Mouse (Mus musculus) myocyte (in vitro differentiated cells): ENCODE data around the gene Nrarp. TPM values are rescaled to one million over a fixed set of nuclear protein-coding genes. Genes with fewer than 3 reads are reported as not detected.

Experiments used
- H3K27me3 ChIP-seq: one replicate; pipeline ENCODE4 v1.6.1; 2011; ENCODE audit not compliant: control insufficient read depth, insufficient read depth, insufficient read length
- H3K36me3 ChIP-seq: one replicate; pipeline ENCODE4 v1.6.1; 2011; ENCODE audit not compliant: control insufficient read depth, insufficient read depth
- H3K4me2 ChIP-seq: one replicate; pipeline ENCODE4 v1.6.1; 2011; ENCODE audit warnings: low read depth, control low read depth
- H3K4me3 ChIP-seq: one replicate; pipeline ENCODE4 v1.5.1; 2011; ENCODE audit warnings: mild to moderate bottlenecking, control low read depth, moderate library complexity
- H3K79me2 ChIP-seq: one replicate; pipeline ENCODE4 v1.6.1; 2011; ENCODE audit not compliant: control insufficient read depth, insufficient read depth
- H3ac ChIP-seq: one replicate; pipeline ENCODE4 v1.6.1; 2011; ENCODE audit not compliant: control insufficient read depth, insufficient read length
- CEBPB ChIP-seq: IDR thresholded peaks from 2 replicates; pipeline ENCODE4 v1.6.1; 2011; ENCODE audit warnings: mild to moderate bottlenecking, moderate library complexity; ENCODE audit not compliant: poor library complexity, insufficient read depth, severe bottlenecking
- E2F4 ChIP-seq: IDR thresholded peaks from one replicate; pipeline ENCODE4 v1.6.1; 2011; ENCODE audit warnings: mild to moderate bottlenecking, control low read depth, moderate library complexity; ENCODE audit not compliant: insufficient read depth
- MAX ChIP-seq: IDR thresholded peaks from one replicate; pipeline ENCODE4 v1.6.1; 2011; ENCODE audit warnings: low read depth, mild to moderate bottlenecking, control low read depth
- MYOD1 ChIP-seq, 3 experiments: IDR thresholded peaks; one replicate each; pipeline ENCODE4 v1.6.1; 2011; ENCODE audit warnings: control low read depth in 2 of 3, low read depth in 2 of 3, mild to moderate bottlenecking in 2 of 3, moderate library complexity in 1 of 3; ENCODE audit not compliant: insufficient read length in 2 of 3, control insufficient read depth in 1 of 3
- MYOG ChIP-seq, 3 experiments: IDR thresholded peaks; one replicate each; pipeline ENCODE4 v1.6.1; 2011; ENCODE audit warnings: control low read depth in 2 of 3, low read depth in 2 of 3, mild to moderate bottlenecking in 2 of 3; ENCODE audit not compliant: insufficient read length in 2 of 3, control insufficient read depth in 1 of 3, insufficient read depth in 1 of 3
- POLR2A ChIP-seq: IDR thresholded peaks from one replicate; pipeline ENCODE4 v1.6.1; 2011; ENCODE audit warnings: low read depth, mild to moderate bottlenecking, control low read depth, moderate library complexity; ENCODE audit not compliant: insufficient read length
- POLR2AphosphoS2 ChIP-seq: IDR thresholded peaks from one replicate; pipeline ENCODE4 v1.6.1; 2011; ENCODE audit warnings: low read depth, control low read depth; ENCODE audit not compliant: insufficient read length
- REST ChIP-seq: IDR thresholded peaks from one replicate; pipeline ENCODE4 v1.6.1; 2011; ENCODE audit warnings: mild to moderate bottlenecking, control low read depth, moderate library complexity; ENCODE audit not compliant: insufficient read depth, insufficient read length
- SRF ChIP-seq: IDR thresholded peaks from one replicate; pipeline ENCODE4 v1.6.1; 2011; ENCODE audit warnings: low read depth; ENCODE audit not compliant: control insufficient read depth, insufficient read length
- TCF12 ChIP-seq: IDR thresholded peaks from one replicate; pipeline ENCODE4 v1.6.1; 2011; ENCODE audit warnings: mild to moderate bottlenecking, control low read depth; ENCODE audit not compliant: poor library complexity, insufficient read depth, severe bottlenecking
- TCF3 ChIP-seq: IDR thresholded peaks from one replicate; pipeline ENCODE4 v1.6.1; 2011; ENCODE audit warnings: low read depth, control low read depth; ENCODE audit not compliant: insufficient read length
- USF1 ChIP-seq: IDR thresholded peaks from one replicate; pipeline ENCODE4 v1.6.1; 2011; ENCODE audit warnings: low read depth, mild to moderate bottlenecking, control low read depth, moderate library complexity
- polyA plus RNA-seq: library from polyadenylated mRNA; unstranded; fragments of >200 nt; fragmentation: generic; extraction: Trizol; gene quantifications from one replicate; pipeline ENCODE4 v1.2.1, GENCODE M21; 2012; ENCODE audit warnings: missing spikeins

Nrarp gene
- polyA plus RNA-seq, 1 experiment, result 1.3 TPM

DNA sequence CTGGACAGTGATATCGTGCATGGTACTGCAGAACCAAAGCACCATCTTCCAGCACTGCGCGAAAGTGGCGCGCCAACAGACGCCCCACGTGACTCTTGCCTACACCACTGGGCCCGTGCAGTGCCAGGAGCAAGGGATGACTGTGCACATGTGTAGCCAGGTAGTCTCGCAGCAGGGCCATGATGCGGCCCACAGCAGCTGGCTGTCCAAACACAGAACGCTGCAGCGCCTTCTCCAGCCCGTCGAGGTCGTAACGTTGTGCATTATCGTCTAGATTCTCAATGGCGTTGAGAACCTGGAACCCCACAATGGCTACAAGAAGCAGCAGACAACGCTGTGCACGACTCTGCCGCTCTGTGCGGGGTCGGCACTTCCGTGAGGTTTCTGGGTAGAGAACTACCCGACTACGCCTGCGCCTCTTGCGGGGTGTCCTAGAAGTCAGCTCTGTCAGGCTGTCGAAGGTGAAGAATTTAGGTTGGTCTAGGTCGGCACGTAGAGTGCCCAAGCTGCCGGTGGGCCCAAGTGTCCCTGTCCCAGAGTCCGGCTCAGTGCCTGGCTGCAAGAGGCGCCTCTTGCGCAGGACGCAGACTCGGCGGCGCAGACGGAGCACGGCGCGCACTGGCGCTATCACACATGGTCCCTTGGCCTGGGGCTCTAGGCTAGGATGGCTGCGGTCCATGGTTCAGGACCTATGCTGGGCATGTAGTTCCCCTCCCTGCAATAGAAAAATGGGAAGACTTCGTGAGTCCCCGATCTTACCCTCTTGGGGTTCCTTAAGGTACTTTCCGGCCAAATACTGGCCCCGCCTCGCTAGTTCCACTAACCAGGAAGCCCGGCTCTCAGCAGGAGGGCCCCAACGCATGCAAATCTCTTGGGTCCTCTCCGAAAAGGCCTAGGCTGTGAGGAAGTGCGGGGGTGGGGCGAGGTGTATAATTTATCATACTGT is 14.9 kb downstream of the Nrarp start:
- no peaks in the 10 kb centered on the region for H3K79me2 ChIP-seq
- peak overlapping the region; percentile 24 for H3K4me3 ChIP-seq
- H3ac ChIP-seq, result no peak overlapping the region
- H3K4me2 ChIP-seq, result peak overlapping the region; percentile 83
- no peaks in the 10 kb centered on the region for H3K27me3 ChIP-seq
- TF ChIP-seq POLR2A, result no peak
- TF ChIP-seq TCF12, result no peak
- no peak for TF ChIP-seq MYOG (IDR thresholded peaks at IDR 0.05; ENCODE audit: control insufficient read depth in 1 of 3, insufficient read depth in 1 of 3, insufficient read length in 2 of 3, low read depth in 2 of 3)
- TF ChIP-seq CEBPB, result no peak
- TF ChIP-seq MAX, result no peak
- no peak for TF ChIP-seq REST
- TF ChIP-seq SRF, result no peak
- TF ChIP-seq USF1, result no peak
- TF ChIP-seq TCF3, result no peak
- no peak for TF ChIP-seq E2F4
- no peak for TF ChIP-seq POLR2AphosphoS2
- no peak for TF ChIP-seq MYOD1 (IDR thresholded peaks at IDR 0.05; ENCODE audit: control insufficient read depth in 1 of 3, insufficient read length in 2 of 3, low read depth in 2 of 3)
- H3K36me3 ChIP-seq, result peaks cover 14% of the 10 kb centered on the region

DNA sequence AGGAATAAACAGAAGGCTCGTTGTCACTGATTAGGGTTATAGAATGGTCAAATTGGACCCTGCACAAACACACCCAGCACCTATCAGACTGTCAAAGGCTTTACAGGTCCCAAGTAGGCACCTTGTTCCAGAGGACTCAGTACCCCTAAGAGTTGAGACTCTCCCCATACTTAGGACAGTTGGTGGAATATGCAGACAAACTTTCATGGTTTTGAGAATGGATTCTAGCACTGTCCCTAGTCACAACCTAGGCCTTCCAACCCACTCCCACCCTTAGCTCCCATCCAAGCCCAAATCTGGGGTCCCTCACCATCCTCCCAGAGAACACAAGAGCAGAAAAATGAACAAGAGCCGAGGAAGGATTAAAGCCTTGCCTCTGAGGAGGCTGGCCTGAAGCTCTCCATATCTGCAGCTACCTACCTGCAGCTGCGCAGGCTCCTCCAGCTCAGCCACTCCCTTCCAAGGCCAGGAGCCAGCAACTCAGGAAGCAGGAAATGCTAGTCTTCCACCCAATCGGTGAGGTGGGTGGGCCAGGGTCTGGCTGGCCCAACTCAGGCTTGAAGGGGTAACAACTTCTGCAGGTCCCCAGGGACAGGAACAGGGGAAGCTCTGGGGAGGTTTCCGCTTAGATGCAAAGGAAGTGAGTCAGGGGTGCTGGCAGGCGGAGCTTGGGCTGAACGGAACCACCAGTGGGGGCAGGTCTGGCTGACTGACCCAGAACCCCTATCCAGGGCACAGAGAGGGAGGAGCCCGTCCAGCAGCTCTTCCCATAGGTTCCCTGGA is 15.8 kb downstream of the Nrarp start, which contains the start of gene Tor4a:
Gene Tor4a (minus strand): TSS at position 715 of the 783 bp plus-strand sequence.
- Histone ChIP-seq H3ac (no peak within 1 kb of the TSS), H3K79me2 (no peaks in the 10 kb centered on the region), H3K4me3 (peak within 1 kb of the TSS; percentile 24), H3K27me3 (no peaks in the 10 kb centered on the region), H3K36me3 (peaks cover 15% of the 10 kb centered on the region), H3K4me2 (peak within 1 kb of the TSS; percentile 83)
- TF ChIP-seq REST (no peak), MYOD1 (IDR thresholded peaks at IDR 0.05; ENCODE audit: control insufficient read depth in 1 of 3, insufficient read length in 2 of 3, low read depth in 2 of 3) (no peak), USF1 (no peak), POLR2A (no peak), CEBPB (no peak), TCF12 (no peak), POLR2AphosphoS2 (no peak), TCF3 (no peak), MAX (no peak), MYOG (IDR thresholded peaks at IDR 0.05; ENCODE audit: control insufficient read depth in 1 of 3, insufficient read depth in 1 of 3, insufficient read length in 2 of 3, low read depth in 2 of 3) (no peak), SRF (no peak), E2F4 (no peak)

DNA sequence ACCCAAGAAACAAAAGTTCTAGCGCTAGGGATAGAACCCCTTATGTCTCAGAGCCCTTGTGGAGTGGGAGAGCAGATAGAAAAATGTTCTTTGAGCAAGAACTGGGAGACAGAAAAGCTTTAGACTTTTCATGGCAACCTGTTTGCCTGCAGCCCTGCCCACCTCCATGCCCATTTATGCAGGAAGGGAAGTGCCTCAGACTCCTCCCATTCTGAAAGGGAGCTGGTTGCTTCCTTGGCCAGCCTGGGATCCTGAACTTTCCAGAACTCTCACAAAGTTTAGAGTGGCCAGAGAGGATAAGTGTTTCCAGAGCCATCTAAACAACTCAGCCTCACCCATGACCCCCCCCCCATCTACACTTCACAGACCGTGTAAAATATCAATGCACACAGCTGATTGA is 16.6 kb downstream of the Nrarp start:
- Histone ChIP-seq H3K79me2 (no peaks in the 10 kb centered on the region), H3ac (no peak overlapping the region), H3K36me3 (peaks cover 20% of the 10 kb centered on the region), H3K4me3 (peak overlapping the region; percentile 24), H3K27me3 (no peaks in the 10 kb centered on the region), H3K4me2 (peak overlapping the region; percentile 83)
- TF ChIP-seq USF1 (no peak), POLR2AphosphoS2 (no peak), MAX (no peak), CEBPB (no peak), MYOD1 (IDR thresholded peaks at IDR 0.05; ENCODE audit: control insufficient read depth in 1 of 3, insufficient read length in 2 of 3, low read depth in 2 of 3) (no peak)

DNA sequence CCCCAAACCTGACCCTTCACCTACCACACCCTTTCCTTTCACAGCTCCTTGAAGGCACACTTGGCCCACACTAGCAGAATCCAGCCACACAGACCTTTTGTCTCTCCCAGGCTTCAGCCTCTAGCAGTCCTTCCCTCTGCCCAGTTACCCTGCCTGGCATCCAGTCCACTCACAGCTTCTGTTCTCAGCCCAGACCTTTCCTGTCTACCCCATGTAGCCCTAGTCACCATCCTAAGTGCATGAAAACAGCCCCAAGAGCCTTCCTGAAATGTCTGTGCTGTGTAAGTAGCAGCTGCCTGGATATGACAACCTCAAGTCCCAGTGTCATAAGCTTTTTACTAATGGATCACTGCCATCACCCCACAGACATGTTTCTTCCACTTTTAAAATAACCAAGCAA is 17.4 kb downstream of the Nrarp start:
- TF ChIP-seq CEBPB, result no peak
- no peak for TF ChIP-seq MAX
- TF ChIP-seq MYOD1 (IDR thresholded peaks at IDR 0.05; ENCODE audit: control insufficient read depth in 1 of 3, insufficient read length in 2 of 3, low read depth in 2 of 3), result no peak
- TF ChIP-seq SRF, result no peak
- TF ChIP-seq TCF3, result no peak
- no peak for TF ChIP-seq POLR2AphosphoS2
- TF ChIP-seq POLR2A, result no peak
- TF ChIP-seq E2F4, result no peak
- no peak for TF ChIP-seq USF1
- no peak for TF ChIP-seq REST
- TF ChIP-seq MYOG (IDR thresholded peaks at IDR 0.05; ENCODE audit: control insufficient read depth in 1 of 3, insufficient read depth in 1 of 3, insufficient read length in 2 of 3, low read depth in 2 of 3), result no peak
- no peak for TF ChIP-seq TCF12
- Histone ChIP-seq H3K36me3 (peaks cover 27% of the 10 kb centered on the region), H3K79me2 (no peaks in the 10 kb centered on the region), H3K4me2 (no peak overlapping the region), H3ac (no peak overlapping the region), H3K4me3 (no peak overlapping the region), H3K27me3 (no peaks in the 10 kb centered on the region)
